Mouse (Mus musculus) hematopoietic stem cell, adult 5-6 weeks (primary cell): ENCODE data around the gene Gabrp. TPM values are rescaled to one million over a fixed set of nuclear protein-coding genes. Genes with fewer than 3 reads are reported as not detected.

Experiments used
- ATAC-seq, 2 experiments: fragments of 125-278 bp in 1 of 2; replicated peaks in 1 of 2; 2 replicates each; pipeline ENCODE4 v1.8.0; 2016 to 2017; ENCODE audit warnings: inconsistent platforms in 2 of 2, mild to moderate bottlenecking in 2 of 2, moderate number of reproducible peaks in 2 of 2, low read depth in 1 of 2, moderate TSS enrichment in 1 of 2; ENCODE audit not compliant: low FRiP score in 2 of 2, poor library complexity in 2 of 2, severe bottlenecking in 2 of 2, insufficient read depth in 1 of 2, low TSS enrichment in 1 of 2
- total RNA-seq: library from RNA; stranded (forward); fragments of 172-1452, 232-1000 nt; gene quantifications from 2 replicates; pipeline ENCODE4 v1.2.3, GENCODE M21; 2017

Gabrp gene
- total RNA-seq, 1 experiment from 2014 or later: not detected

GRCm38 (mm10) chr11:33537390-33538125 lies 41.2 kb downstream of the Gabrp start:
- ATAC-seq: no peak

- ATAC-seq: no peak
These were observed 42.1 kb downstream of the Gabrp start for GRCm38 (mm10) chr11:33536636-33537035.

- no peak for ATAC-seq
These were observed 44.2 kb downstream of the Gabrp start for GRCm38 (mm10) chr11:33534541-33534940.

GRCm38 (mm10) chr11:33533577-33533976 lies 45.2 kb downstream of the Gabrp start:
- ATAC-seq: no peak

- no peak for ATAC-seq
These were observed 49.2 kb downstream of the Gabrp start for GRCm38 (mm10) chr11:33529576-33529975.

- ATAC-seq: peak; percentile 34 to 43; a peak in 3 of 4 replicates
These were observed 65.3 kb downstream of the Gabrp start, which contains the start of gene Ranbp17 for GRCm38 (mm10) chr11:33513376-33513991. Gene Ranbp17, minus strand, starts transcription at chr11:33513746.

GRCm38 (mm10) chr11:33512854-33513375 lies 65.8 kb downstream of the Gabrp start:
- peak; percentile 90 to 93 for ATAC-seq

- ATAC-seq: no peak
These were observed 69.4 kb downstream of the Gabrp start for GRCm38 (mm10) chr11:33509401-33509800.

Other genes with a start within 250 kb of the Gabrp start
- 6.1 and 6.3 TPM in 2 replicates for gene Ranbp17, start 65.2 kb downstream of the Gabrp start, total RNA-seq
- not detected in 2 replicates for gene D130052B06Rik, start 20.3 kb upstream of the Gabrp start, total RNA-seq